ENCODE assay signal across 14 mouse cellular contexts in genomic region chr13:40899994-40900970, GRCm38 (mm10). TPM values are rescaled to one million over a fixed set of nuclear protein-coding genes. Genes with fewer than 3 reads are reported as not detected.
A peak's percentile ranks its signal among the peaks of the same experiment; 100 is the strongest.
DNase-seq lines count a peak whose midpoint lies in the region; ATAC-seq and TF ChIP-seq lines count a peak whose summit lies in the region.
"Had no signal": no experiment of that assay in that cellular context is flagged by ENCODE, and none has a peak within 500 bp of the region (broad histone marks: within the 10 kb centered on the region; RNA-seq: fewer than 3 reads in every experiment).

No protein-coding gene starts in this region.

- peaks cover 6% of the 10 kb centered on the region; the same call in 1 of the 2 replicates for H3K4me1 ChIP-seq in kidney, postnatal 0 days (replicated peaks; ENCODE audit: insufficient read depth, low read length)
- H3K4me1 ChIP-seq in G1E (ENCODE audit: insufficient read depth, low read depth, low read length) = no peaks in the 10 kb centered on the region
- H3K4me1 ChIP-seq in megakaryocyte, embryonic 14.5 days = peaks cover 78% of the 10 kb centered on the region
- peaks cover 23% of the 10 kb centered on the region for H3K4me1 ChIP-seq in kidney, embryonic 15.5 days

- H3K27me3 ChIP-seq in kidney, postnatal 0 days (ENCODE audit: insufficient read depth, low read length) = no peaks in the 10 kb centered on the region
- H3K27me3 ChIP-seq in G1E (ENCODE audit: insufficient read depth, low read length) = no peaks in the 10 kb centered on the region; the same call in 1 of the 2 replicates
- H3K27me3 ChIP-seq in megakaryocyte, embryonic 14.5 days (replicated peaks) = no peaks in the 10 kb centered on the region
- no peaks in the 10 kb centered on the region for H3K27me3 ChIP-seq in kidney, embryonic 15.5 days

- H3K4me3 ChIP-seq in kidney, postnatal 0 days (replicated peaks; ENCODE audit: low read depth, low read length) = no peak overlapping the region
- H3K4me3 ChIP-seq in G1E (ENCODE audit: low read depth, low read length) = no peak overlapping the region
- H3K4me3 ChIP-seq in megakaryocyte, embryonic 14.5 days (replicated peaks) = peak overlapping the region; percentile 81
- H3K4me3 ChIP-seq in kidney, embryonic 15.5 days (replicated peaks) = no peak overlapping the region

- no peak overlapping the region for H3K4me2 ChIP-seq in kidney, postnatal 0 days (ENCODE audit: low read length)
- H3K4me2 ChIP-seq in kidney, embryonic 15.5 days = no peak overlapping the region
- H3K4me2 ChIP-seq: heart, embryonic 11.5 days; hindbrain, embryonic 14.5 days had no signal

- no peak for ATAC-seq in kidney, postnatal 0 days (replicated peaks; ENCODE audit: low FRiP score, low read depth)
- peak; percentile 49; the same call in 1 of the 2 replicates for ATAC-seq in G1E (ENCODE audit: extremely low read depth, insufficient number of reproducible peaks, low FRiP score, poor library complexity, severe bottlenecking)
- ATAC-seq in kidney, embryonic 15.5 days (replicated peaks; ENCODE audit: low FRiP score) = no peak

- no peaks in the 10 kb centered on the region for H3K9me3 ChIP-seq in kidney, postnatal 0 days (replicated peaks; ENCODE audit: low read length)
- no peaks in the 10 kb centered on the region for H3K9me3 ChIP-seq in G1E (replicated peaks)
- peaks cover 10% of the 10 kb centered on the region for H3K9me3 ChIP-seq in megakaryocyte, embryonic 14.5 days
- H3K9me3 ChIP-seq in kidney, embryonic 15.5 days (replicated peaks) = no peaks in the 10 kb centered on the region

- no peak overlapping the region for H3K9ac ChIP-seq in kidney, postnatal 0 days (ENCODE audit: low read depth, low read length)
- no peak overlapping the region for H3K9ac ChIP-seq in kidney, embryonic 15.5 days
- H3K9ac ChIP-seq: hindbrain, embryonic 14.5 days had no signal

- H3K27ac ChIP-seq in kidney, postnatal 0 days = no peak overlapping the region
- no peak overlapping the region for H3K27ac ChIP-seq in kidney, embryonic 15.5 days
- H3K27ac ChIP-seq: hindbrain, embryonic 14.5 days; macrophage had no signal

- no peak for TF ChIP-seq CTCF in kidney, postnatal 0 days (IDR thresholded peaks at IDR 0.05; ENCODE audit: low read depth)
- no peak for TF ChIP-seq CTCF in G1E (IDR thresholded peaks at IDR 0.05; ENCODE audit: low read depth, low read length)

- H3K36me3 ChIP-seq in kidney, postnatal 0 days (ENCODE audit: insufficient read depth, low read length) = no peaks in the 10 kb centered on the region
- no peaks in the 10 kb centered on the region for H3K36me3 ChIP-seq in G1E (replicated peaks)
- H3K36me3 ChIP-seq in megakaryocyte, embryonic 14.5 days (replicated peaks; ENCODE audit: low read length) = peaks cover 30% of the 10 kb centered on the region
- H3K36me3 ChIP-seq in kidney, embryonic 15.5 days = no peaks in the 10 kb centered on the region

- DNase-seq in kidney, postnatal 0 days (ENCODE audit: low spot score) = peak; percentile 43
- DNase-seq in kidney, adult 9 months = no peak
- DNase-seq in G1E (ENCODE audit: low spot score) = no peak
- peak; percentile 70 for DNase-seq in embryo, embryonic 10.5 days (ENCODE audit: low spot score)
- DNase-seq in frontal cortex, postnatal 10 days (ENCODE audit: low spot score in 2 of 2) = no peak
- DNase-seq in left cerebral cortex, adult 11 months (ENCODE audit: low spot score) = no peak
- DNase-seq: cerebellum, adult 18-20 months; retina, postnatal 1 day; thymus, postnatal 25 days had no signal

- WGBS in kidney, postnatal 0 days = 63% methylated on average over 15 of the region's 15 CpGs
- WGBS in kidney, embryonic 15.5 days = 69% methylated on average over 15 of the region's 15 CpGs

RNA-seq across cellular contexts. Expression of gene Gcnt2, which starts 40.7 kb away (rescaled TPM):
- polyA plus RNA-seq in kidney, postnatal 0 days (2015; fragmentation: Nextera tagmentation; extraction: Ambion mirVana) = 7.1 and 7.3 TPM in 2 replicates
- not detected in 2 replicates for total RNA-seq in G1E (2014; fragmentation: Nextera tagmentation)
- total RNA-seq in G1E (2017) = 0.29 and 0.71 TPM in 2 replicates
- not detected in 2 replicates for polyA plus RNA-seq in G1E (2012)
- 0.41 and 0.82 TPM in 2 replicates for polyA plus RNA-seq in megakaryocyte, embryonic 14.5 days (2012; ENCODE audit: insufficient read depth, low replicate concordance)
- polyA plus RNA-seq in kidney, embryonic 15.5 days (2015; fragmentation: Nextera tagmentation; extraction: Ambion mirVana) = 5.7 and 5.8 TPM in 2 replicates

Comparison
In these comparisons a context has a peak if more than half of its experiments do, and no peak if none do; other contexts are left out.
1. DNase-seq: peak in kidney, postnatal 0 days (single experiment) and embryo, embryonic 10.5 days (single experiment); none in kidney, adult 9 months (single experiment), G1E (single experiment), frontal cortex, postnatal 10 days (0 of 2) and left cerebral cortex, adult 11 months (single experiment).